Mouse (Mus musculus): ENCODE results near the gene Ddhd1.

DNA sequence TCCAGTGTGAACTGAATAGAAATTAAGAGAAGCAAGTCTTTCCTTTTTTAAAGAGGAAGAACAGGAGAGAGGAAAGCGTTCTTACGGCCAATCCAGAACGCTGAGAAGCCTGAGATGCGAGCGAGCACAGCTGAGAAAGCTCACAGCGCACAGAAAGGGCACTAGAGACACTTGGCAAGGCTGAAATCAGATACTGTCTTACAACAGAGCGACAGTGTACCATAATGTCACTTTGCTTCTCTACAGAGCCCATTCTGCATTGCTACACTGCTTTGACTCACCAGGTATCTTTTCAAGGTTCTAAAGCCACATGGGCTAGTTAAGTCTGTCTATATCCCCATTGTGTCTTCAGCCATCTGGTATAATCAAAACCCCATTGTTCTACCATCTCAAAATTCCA lies 13.7 kb downstream of the Ddhd1 start:
- TF ChIP-seq JUND (conservative IDR thresholded peaks at IDR 0.05; ENCODE audit: low read depth, low read length), result no peak
- no peak for TF ChIP-seq POLR2A (IDR thresholded peaks at IDR 0.05; ENCODE audit: low read depth, low read length)
- no peak for TF ChIP-seq MAX (IDR thresholded peaks at IDR 0.05; ENCODE audit: low read length)
- no peak for TF ChIP-seq GABPA (IDR thresholded peaks at IDR 0.05; ENCODE audit: insufficient replicate concordance, low read depth, low read length)
- no peak for TF ChIP-seq SMC3 (IDR thresholded peaks at IDR 0.05; ENCODE audit: low read depth, low read length)
- TF ChIP-seq JUN (IDR thresholded peaks at IDR 0.05; ENCODE audit: insufficient read depth, low read depth, low read length), result no peak
- no peak for TF ChIP-seq ZKSCAN1 (IDR thresholded peaks at IDR 0.05; ENCODE audit: borderline replicate concordance, low read depth, low read length)
- TF ChIP-seq ZMIZ1 (IDR thresholded peaks at IDR 0.05; ENCODE audit: low read depth, low read length), result no peak
- TF ChIP-seq ELF1 (IDR thresholded peaks at IDR 0.05; ENCODE audit: low read depth, low read length), result no peak
- TF ChIP-seq ZNF384 (IDR thresholded peaks at IDR 0.05; ENCODE audit: low read depth, low read length), result no peak

Data from CH12.LX (cell line).